Mouse (Mus musculus): ENCODE data around the gene Asna1. TPM values are rescaled to one million over a fixed set of nuclear protein-coding genes. Genes with fewer than 3 reads are reported as not detected.

Asna1 gene
- polyA plus RNA-seq, 1 experiment, result 253 TPM

GRCm38 (mm10) chr8:84996978-84997377 lies 28.1 kb downstream of the Asna1 start:
- Histone ChIP-seq H3K79me2 (ENCODE audit: control insufficient read depth, insufficient read depth) (no peaks in the 10 kb centered on the region), H3ac (ENCODE audit: control insufficient read depth, insufficient read length, low read depth) (no peak overlapping the region), H3K79me3 (ENCODE audit: low read depth) (no peaks in the 10 kb centered on the region), H3K27me3 (ENCODE audit: control insufficient read depth, insufficient read depth, insufficient read length) (no peaks in the 10 kb centered on the region), H3K4me3 (ENCODE audit: insufficient read depth, poor library complexity, severe bottlenecking) (no peak overlapping the region), H3K36me3 (ENCODE audit: control insufficient read depth, insufficient read depth) (no peaks in the 10 kb centered on the region)
- no peak for TF ChIP-seq CTCF (IDR thresholded peaks at IDR 0.05; ENCODE audit: control insufficient read depth, insufficient read depth, insufficient read length)
- TF ChIP-seq FOSL1 (IDR thresholded peaks at IDR 0.05; ENCODE audit: insufficient read depth, low read length, poor library complexity, severe bottlenecking), result no peak
- no peak for TF ChIP-seq MYOG (IDR thresholded peaks at IDR 0.05; ENCODE audit: control insufficient read depth, extremely low read depth, insufficient read length)
- TF ChIP-seq MAX (IDR thresholded peaks at IDR 0.05), result no peak
- no peak for TF ChIP-seq USF1 (IDR thresholded peaks at IDR 0.05; ENCODE audit: low read depth)
- TF ChIP-seq MYOD1 (IDR thresholded peaks at IDR 0.05; ENCODE audit: control insufficient read depth, insufficient read length, low read depth), result no peak
- TF ChIP-seq CEBPB (IDR thresholded peaks at IDR 0.05; ENCODE audit: low read depth), result no peak

GRCm38 (mm10) chr8:84995680-84996079 lies 29.4 kb downstream of the Asna1 start:
- no peaks in the 10 kb centered on the region for H3K79me3 ChIP-seq (ENCODE audit: low read depth)
- H3ac ChIP-seq (ENCODE audit: control insufficient read depth, insufficient read length, low read depth), result no peak overlapping the region
- H3K4me3 ChIP-seq (ENCODE audit: insufficient read depth, poor library complexity, severe bottlenecking), result no peak overlapping the region
- no peaks in the 10 kb centered on the region for H3K36me3 ChIP-seq (ENCODE audit: control insufficient read depth, insufficient read depth)
- H3K27me3 ChIP-seq (ENCODE audit: control insufficient read depth, insufficient read depth, insufficient read length), result no peaks in the 10 kb centered on the region
- TF ChIP-seq MYOG (IDR thresholded peaks at IDR 0.05; ENCODE audit: control insufficient read depth, extremely low read depth, insufficient read length), result no peak
- TF ChIP-seq USF1 (IDR thresholded peaks at IDR 0.05; ENCODE audit: low read depth), result no peak
- peak; percentile 41 for TF ChIP-seq MYOD1 (IDR thresholded peaks at IDR 0.05; ENCODE audit: control insufficient read depth, insufficient read length, low read depth)
- TF ChIP-seq MAX (IDR thresholded peaks at IDR 0.05), result no peak
- H3K79me2 ChIP-seq (ENCODE audit: control insufficient read depth, insufficient read depth), result no peaks in the 10 kb centered on the region

GRCm38 (mm10) chr8:84994375-84994774 lies 30.7 kb downstream of the Asna1 start:
- no peaks in the 10 kb centered on the region for H3K36me3 ChIP-seq (ENCODE audit: control insufficient read depth, insufficient read depth)
- no peak overlapping the region for H3K4me3 ChIP-seq (ENCODE audit: insufficient read depth, poor library complexity, severe bottlenecking)
- TF ChIP-seq CEBPB (IDR thresholded peaks at IDR 0.05; ENCODE audit: low read depth) (no peak), FOSL1 (IDR thresholded peaks at IDR 0.05; ENCODE audit: insufficient read depth, low read length, poor library complexity, severe bottlenecking) (no peak), USF1 (IDR thresholded peaks at IDR 0.05; ENCODE audit: low read depth) (no peak), MYOD1 (IDR thresholded peaks at IDR 0.05; ENCODE audit: control insufficient read depth, insufficient read length, low read depth) (no peak), CTCF (IDR thresholded peaks at IDR 0.05; ENCODE audit: control insufficient read depth, insufficient read depth, insufficient read length) (no peak), MAX (IDR thresholded peaks at IDR 0.05) (no peak), MYOG (IDR thresholded peaks at IDR 0.05; ENCODE audit: control insufficient read depth, extremely low read depth, insufficient read length) (no peak)
- no peaks in the 10 kb centered on the region for H3K79me2 ChIP-seq (ENCODE audit: control insufficient read depth, insufficient read depth)
- no peaks in the 10 kb centered on the region for H3K79me3 ChIP-seq (ENCODE audit: low read depth)
- no peak overlapping the region for H3ac ChIP-seq (ENCODE audit: control insufficient read depth, insufficient read length, low read depth)
- no peaks in the 10 kb centered on the region for H3K27me3 ChIP-seq (ENCODE audit: control insufficient read depth, insufficient read depth, insufficient read length)

GRCm38 (mm10) chr8:84990836-84991235 lies 34.2 kb downstream of the Asna1 start:
- no peaks in the 10 kb centered on the region for H3K27me3 ChIP-seq (ENCODE audit: control insufficient read depth, insufficient read depth, insufficient read length)
- peak overlapping the region; percentile 35 for H3K4me3 ChIP-seq (ENCODE audit: insufficient read depth, poor library complexity, severe bottlenecking)

GRCm38 (mm10) chr8:84990349-84990748 lies 34.7 kb downstream of the Asna1 start, which contains the start of gene Hook2:
Hook2 (plus strand) TSS chr8:84990603.
- no peaks in the 10 kb centered on the region for H3K36me3 ChIP-seq (ENCODE audit: control insufficient read depth, insufficient read depth)
- peak within 1 kb of the TSS; percentile 35 for H3K4me3 ChIP-seq (ENCODE audit: insufficient read depth, poor library complexity, severe bottlenecking)
- TF ChIP-seq CTCF (IDR thresholded peaks at IDR 0.05; ENCODE audit: control insufficient read depth, insufficient read depth, insufficient read length) (peak; percentile 92), CEBPB (IDR thresholded peaks at IDR 0.05; ENCODE audit: low read depth) (no peak), MYOG (IDR thresholded peaks at IDR 0.05; ENCODE audit: control insufficient read depth, extremely low read depth, insufficient read length) (no peak), MAX (IDR thresholded peaks at IDR 0.05) (peak; percentile 27), MYOD1 (IDR thresholded peaks at IDR 0.05; ENCODE audit: control insufficient read depth, insufficient read length, low read depth) (no peak), FOSL1 (IDR thresholded peaks at IDR 0.05; ENCODE audit: insufficient read depth, low read length, poor library complexity, severe bottlenecking) (no peak), USF1 (IDR thresholded peaks at IDR 0.05; ENCODE audit: low read depth) (peak; percentile 97)
- no peaks in the 10 kb centered on the region for H3K79me2 ChIP-seq (ENCODE audit: control insufficient read depth, insufficient read depth)
- H3ac ChIP-seq (ENCODE audit: control insufficient read depth, insufficient read length, low read depth), result peak within 1 kb of the TSS; percentile 79
- H3K79me3 ChIP-seq (ENCODE audit: low read depth), result no peaks in the 10 kb centered on the region
- no peaks in the 10 kb centered on the region for H3K27me3 ChIP-seq (ENCODE audit: control insufficient read depth, insufficient read depth, insufficient read length)

More at GRCm38 (mm10) chr8:84990836-84991235, 34.2 kb downstream of the Asna1 start:
- H3K79me2 ChIP-seq (ENCODE audit: control insufficient read depth, insufficient read depth), result no peaks in the 10 kb centered on the region
- no peaks in the 10 kb centered on the region for H3K36me3 ChIP-seq (ENCODE audit: control insufficient read depth, insufficient read depth)
- no peaks in the 10 kb centered on the region for H3K79me3 ChIP-seq (ENCODE audit: low read depth)
- TF ChIP-seq MAX (IDR thresholded peaks at IDR 0.05) (no peak), USF1 (IDR thresholded peaks at IDR 0.05; ENCODE audit: low read depth) (peak; percentile 47), CEBPB (IDR thresholded peaks at IDR 0.05; ENCODE audit: low read depth) (no peak), MYOG (IDR thresholded peaks at IDR 0.05; ENCODE audit: control insufficient read depth, extremely low read depth, insufficient read length) (no peak), MYOD1 (IDR thresholded peaks at IDR 0.05; ENCODE audit: control insufficient read depth, insufficient read length, low read depth) (no peak)
- H3ac ChIP-seq (ENCODE audit: control insufficient read depth, insufficient read length, low read depth), result peak overlapping the region; percentile 79

GRCm38 (mm10) chr8:84989810-84990209 lies 35.3 kb downstream of the Asna1 start:
- no peaks in the 10 kb centered on the region for H3K27me3 ChIP-seq (ENCODE audit: control insufficient read depth, insufficient read depth, insufficient read length)
- no peaks in the 10 kb centered on the region for H3K79me3 ChIP-seq (ENCODE audit: low read depth)
- TF ChIP-seq MYOD1 (IDR thresholded peaks at IDR 0.05; ENCODE audit: control insufficient read depth, insufficient read length, low read depth) (no peak), CTCF (IDR thresholded peaks at IDR 0.05; ENCODE audit: control insufficient read depth, insufficient read depth, insufficient read length) (peak; percentile 88), MAX (IDR thresholded peaks at IDR 0.05) (peak; percentile 27)
- peak overlapping the region; percentile 62 for H3ac ChIP-seq (ENCODE audit: control insufficient read depth, insufficient read length, low read depth)
- H3K36me3 ChIP-seq (ENCODE audit: control insufficient read depth, insufficient read depth), result no peaks in the 10 kb centered on the region
- peak overlapping the region; percentile 35 for H3K4me3 ChIP-seq (ENCODE audit: insufficient read depth, poor library complexity, severe bottlenecking)
- H3K79me2 ChIP-seq (ENCODE audit: control insufficient read depth, insufficient read depth), result no peaks in the 10 kb centered on the region
